Mouse (Mus musculus) liver, embryonic 12.5 days (tissue): ENCODE measurements around the gene Trio. TPM values are rescaled to one million over a fixed set of nuclear protein-coding genes. Genes with fewer than 3 reads are reported as not detected.

Experiments
- ATAC-seq: fragments of 200-750 bp; cut with Nextera tagmentation; 2 replicates; pipeline ENCODE4 v1.8.0; 2017; ENCODE audit warnings: moderate number of reproducible peaks, mild to moderate bottlenecking, moderate library complexity
- H3K27ac ChIP-seq: fragments of 300-500 bp; sonication (generic); 2 replicates; pipeline ENCODE4 v1.5.1; 2016; ENCODE audit warnings: mild to moderate bottlenecking
- H3K27me3 ChIP-seq: fragments of 300-500 bp; sonication (generic); replicated peaks from 2 replicates; pipeline ENCODE4 v1.6.1; 2016; ENCODE audit warnings: mild to moderate bottlenecking, moderate library complexity
- H3K36me3 ChIP-seq: fragments of 300-500 bp; sonication (generic); 2 replicates; pipeline ENCODE4 v1.6.1; 2016; ENCODE audit warnings: mild to moderate bottlenecking, moderate library complexity
- H3K4me1 ChIP-seq: fragments of 300-500 bp; sonication (generic); 2 replicates; pipeline ENCODE4 v1.6.1; 2016
- H3K4me2 ChIP-seq: fragments of 300-500 bp; sonication (generic); 2 replicates; pipeline ENCODE4 v1.6.1; 2016; ENCODE audit warnings: mild to moderate bottlenecking, moderate library complexity
- H3K4me3 ChIP-seq: fragments of 300-500 bp; sonication (generic); 2 replicates; pipeline ENCODE4 v1.5.1; 2016; ENCODE audit warnings: mild to moderate bottlenecking, moderate library complexity
- H3K9ac ChIP-seq: fragments of 300-500 bp; sonication (generic); 2 replicates; pipeline ENCODE4 v1.6.1; 2016; ENCODE audit warnings: mild to moderate bottlenecking, moderate library complexity
- H3K9me3 ChIP-seq: fragments of 300-500 bp; sonication (generic); replicated peaks from 2 replicates; pipeline ENCODE4 v1.6.1; 2016; ENCODE audit warnings: mild to moderate bottlenecking, moderate library complexity
- WGBS: fragments of 180-500 bp; shearing (Covaris S2); methylation state at CpG from one replicate; pipeline ENCODE4 v1.1.7; 2016; ENCODE audit not compliant: insufficient replicate concordance; 5-methylcytosine and 5-hydroxymethylcytosine counted together
- polyA plus RNA-seq: library from polyadenylated mRNA; unstranded; fragments of >200 nt; fragmentation: Nextera tagmentation; extraction: Ambion mirVana; gene quantifications from 2 replicates; pipeline ENCODE4 v1.2.1, GENCODE M21; 2016

The Trio gene
- 5.2 and 5.6 TPM in 2 replicates for polyA plus RNA-seq

GRCm38 (mm10) chr15:28025447-28026166 lies at the start of gene Trio:
Trio (minus strand) TSS chr15:28025848.
- Histone ChIP-seq H3K36me3 (no peaks in the 10 kb centered on the region), H3K27ac (peak within 1 kb of the TSS; percentile 78), H3K4me1 (peaks cover 43% of the 10 kb centered on the region), H3K9me3 (no peaks in the 10 kb centered on the region), H3K27me3 (peaks cover 71% of the 10 kb centered on the region), H3K9ac (peak within 1 kb of the TSS; percentile 72), H3K4me3 (peak within 1 kb of the TSS; percentile 66), H3K4me2 (peak within 1 kb of the TSS; percentile 78)
- under 1% methylated on average over 92 of the region's 94 CpGs for WGBS
- peak; percentile 88 for ATAC-seq

DNA sequence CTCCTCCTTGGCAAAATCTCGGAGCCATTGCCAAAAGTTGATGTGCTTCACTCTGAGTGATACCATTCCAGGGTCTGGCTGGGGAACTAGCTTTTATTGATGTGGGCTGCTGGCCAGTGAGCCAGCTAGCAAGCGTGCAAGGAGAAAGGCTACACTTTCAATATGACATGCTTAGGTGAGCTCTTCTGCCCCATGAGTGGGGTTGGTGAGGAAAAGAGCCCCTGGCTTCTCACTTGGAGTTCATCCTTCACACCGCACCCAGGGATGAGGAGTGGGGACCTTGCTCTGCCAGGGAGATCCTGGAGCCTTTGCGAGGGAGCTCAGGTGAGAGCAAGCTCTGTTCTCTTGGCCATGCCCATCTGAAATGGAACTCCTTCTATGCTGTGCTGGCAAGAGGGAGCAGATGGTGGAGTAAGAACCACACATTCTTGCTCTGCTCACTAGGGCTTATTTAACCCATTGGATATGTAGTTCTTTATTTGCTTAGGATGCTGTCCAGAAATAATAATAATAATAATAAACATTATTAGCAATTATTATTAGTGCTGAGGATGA lies 48.8 kb upstream of the Trio start:
- Histone ChIP-seq H3K9me3 (no peaks in the 10 kb centered on the region), H3K27ac (no peak overlapping the region), H3K4me3 (no peak overlapping the region), H3K9ac (no peak overlapping the region), H3K27me3 (peaks cover 14% of the 10 kb centered on the region), H3K4me1 (no peaks in the 10 kb centered on the region), H3K4me2 (no peak overlapping the region), H3K36me3 (no peaks in the 10 kb centered on the region)
- 72% methylated on average over 4 of the region's 4 CpGs for WGBS
- ATAC-seq: no peak

DNA sequence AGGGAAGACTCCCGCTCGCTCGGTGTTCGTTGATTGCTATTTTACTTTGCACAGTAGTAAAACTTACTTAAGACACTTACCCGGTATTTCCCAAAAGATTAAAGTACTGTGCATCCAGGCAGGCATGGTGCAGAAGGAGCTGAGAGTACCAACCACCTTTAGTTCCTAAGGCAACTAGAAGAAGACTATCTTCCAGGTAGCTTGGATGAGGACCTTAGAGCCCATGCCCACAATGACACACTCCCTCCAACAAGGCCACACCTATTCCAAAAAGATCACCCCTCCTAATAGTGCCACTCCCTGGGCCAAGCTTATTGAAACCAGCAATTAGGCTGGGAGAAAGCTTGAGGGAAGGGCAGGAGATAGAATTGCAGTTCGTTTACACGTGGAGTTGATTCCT lies 46.0 kb upstream of the Trio start:
- Histone ChIP-seq H3K27me3 (peaks cover 14% of the 10 kb centered on the region), H3K9ac (no peak overlapping the region), H3K36me3 (no peaks in the 10 kb centered on the region), H3K4me2 (no peak overlapping the region), H3K9me3 (no peaks in the 10 kb centered on the region), H3K4me1 (no peaks in the 10 kb centered on the region), H3K4me3 (no peak overlapping the region), H3K27ac (no peak overlapping the region)
- WGBS: 34% methylated on average over 7 of the region's 7 CpGs
- no peak for ATAC-seq

- Histone ChIP-seq H3K4me3 (no peak overlapping the region), H3K36me3 (no peaks in the 10 kb centered on the region), H3K4me2 (peak overlapping the region; percentile 33; the same call in 1 of the 2 replicates), H3K27me3 (peaks cover 14% of the 10 kb centered on the region), H3K27ac (no peak overlapping the region), H3K9me3 (no peaks in the 10 kb centered on the region), H3K9ac (no peak overlapping the region), H3K4me1 (no peaks in the 10 kb centered on the region)
- ATAC-seq: no peak
- WGBS: 3% methylated on average over 12 of the region's 12 CpGs
Measured at GRCm38 (mm10) chr15:28070771-28071419, 45.2 kb upstream of the Trio start.

DNA sequence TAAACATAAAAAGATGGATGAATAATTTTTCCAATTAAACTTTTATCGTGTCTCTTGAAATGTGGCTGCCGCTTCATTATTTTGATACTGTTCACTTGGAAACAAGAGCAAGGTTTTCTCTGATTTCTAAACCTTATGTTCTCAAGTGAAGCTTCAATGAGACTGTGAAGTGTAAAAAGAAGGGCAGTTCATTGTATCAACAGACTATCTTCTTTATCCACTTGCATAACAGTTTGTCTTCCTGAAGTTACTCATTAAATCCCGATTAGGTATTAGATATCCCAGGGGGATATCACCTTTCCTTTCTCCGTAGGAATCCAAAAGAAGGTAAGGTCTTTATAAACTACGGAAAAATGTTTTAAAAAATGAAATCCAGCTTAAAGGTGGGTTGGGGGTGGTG lies 44.6 kb upstream of the Trio start:
- Histone ChIP-seq H3K36me3 (no peaks in the 10 kb centered on the region), H3K9ac (no peak overlapping the region), H3K4me2 (no peak overlapping the region), H3K27me3 (peaks cover 14% of the 10 kb centered on the region), H3K27ac (no peak overlapping the region), H3K4me1 (no peaks in the 10 kb centered on the region), H3K4me3 (no peak overlapping the region), H3K9me3 (no peaks in the 10 kb centered on the region)
- ATAC-seq: no peak
- 47% methylated on average over 5 of the region's 5 CpGs for WGBS

- Histone ChIP-seq H3K4me3 (no peak overlapping the region), H3K27ac (no peak overlapping the region), H3K9me3 (no peaks in the 10 kb centered on the region), H3K27me3 (peaks cover 14% of the 10 kb centered on the region), H3K9ac (no peak overlapping the region), H3K36me3 (no peaks in the 10 kb centered on the region), H3K4me2 (no peak overlapping the region), H3K4me1 (no peaks in the 10 kb centered on the region)
- no peak for ATAC-seq
Measured at GRCm38 (mm10) chr15:28067373-28067772, 41.7 kb upstream of the Trio start.

GRCm38 (mm10) chr15:28066468-28066867 lies 40.8 kb upstream of the Trio start:
- no peak overlapping the region for H3K4me2 ChIP-seq
- ATAC-seq: no peak
- H3K9me3 ChIP-seq: no peaks in the 10 kb centered on the region
- no peak overlapping the region for H3K9ac ChIP-seq
- peaks cover 10% of the 10 kb centered on the region for H3K27me3 ChIP-seq
- WGBS: 62% methylated on average over 2 of the region's 2 CpGs
- H3K4me3 ChIP-seq: no peak overlapping the region
- no peaks in the 10 kb centered on the region for H3K36me3 ChIP-seq
- no peak overlapping the region for H3K27ac ChIP-seq
- no peaks in the 10 kb centered on the region for H3K4me1 ChIP-seq

DNA sequence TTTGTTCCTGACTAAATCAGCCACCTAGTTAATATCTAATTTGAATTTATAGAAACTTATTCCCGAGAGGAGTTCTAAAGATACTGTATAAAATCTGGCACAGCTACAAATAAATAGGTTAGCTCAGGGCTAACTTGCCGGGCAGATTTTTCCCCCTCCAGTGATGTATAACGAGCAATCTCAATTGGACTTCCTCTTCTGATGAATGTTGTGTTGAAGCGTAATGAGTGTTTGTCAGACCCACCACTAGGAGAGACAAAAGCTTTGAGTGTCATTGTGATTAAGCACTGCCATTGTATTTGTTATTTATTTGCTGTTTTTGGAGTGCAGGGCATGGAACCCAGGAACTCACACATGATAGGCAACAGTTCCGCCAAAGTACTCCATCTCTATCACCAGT lies 39.9 kb upstream of the Trio start:
- 0 out of 2 replicates have a peak, but pooled peaks cover 1% of the 10 kb centered on the region for H3K27me3 ChIP-seq
- 55% methylated on average over 5 of the region's 5 CpGs for WGBS
- H3K27ac ChIP-seq: no peak overlapping the region
- H3K9me3 ChIP-seq: no peaks in the 10 kb centered on the region
- no peak overlapping the region for H3K4me3 ChIP-seq
- no peaks in the 10 kb centered on the region for H3K36me3 ChIP-seq
- H3K4me1 ChIP-seq: no peaks in the 10 kb centered on the region
- no peak for ATAC-seq
- H3K9ac ChIP-seq: no peak overlapping the region
- H3K4me2 ChIP-seq: no peak overlapping the region

- no peaks in the 10 kb centered on the region for H3K27me3 ChIP-seq
- no peak for ATAC-seq
- H3K4me3 ChIP-seq: no peak overlapping the region
- H3K9me3 ChIP-seq: no peaks in the 10 kb centered on the region
- H3K9ac ChIP-seq: no peak overlapping the region
- WGBS: 67% methylated on average over 1 of the region's 1 CpGs
- H3K27ac ChIP-seq: no peak overlapping the region
- H3K4me2 ChIP-seq: no peak overlapping the region
- no peaks in the 10 kb centered on the region for H3K36me3 ChIP-seq
- no peaks in the 10 kb centered on the region for H3K4me1 ChIP-seq
Measured at GRCm38 (mm10) chr15:28064733-28065088, 39.1 kb upstream of the Trio start.

- no peaks in the 10 kb centered on the region for H3K36me3 ChIP-seq
- H3K27me3 ChIP-seq: no peaks in the 10 kb centered on the region
- no peaks in the 10 kb centered on the region for H3K9me3 ChIP-seq
- H3K27ac ChIP-seq: no peak overlapping the region
- H3K4me1 ChIP-seq: no peaks in the 10 kb centered on the region
- no peak for ATAC-seq
- WGBS: 69% methylated on average over 13 of the region's 13 CpGs
- no peak overlapping the region for H3K4me2 ChIP-seq
- H3K4me3 ChIP-seq: no peak overlapping the region
- H3K9ac ChIP-seq: no peak overlapping the region
Measured at GRCm38 (mm10) chr15:28064081-28064732, 38.6 kb upstream of the Trio start.

GRCm38 (mm10) chr15:28063466-28063865 lies 37.8 kb upstream of the Trio start:
- ATAC-seq: no peak
- H3K4me2 ChIP-seq: no peak overlapping the region
- no peaks in the 10 kb centered on the region for H3K9me3 ChIP-seq

DNA sequence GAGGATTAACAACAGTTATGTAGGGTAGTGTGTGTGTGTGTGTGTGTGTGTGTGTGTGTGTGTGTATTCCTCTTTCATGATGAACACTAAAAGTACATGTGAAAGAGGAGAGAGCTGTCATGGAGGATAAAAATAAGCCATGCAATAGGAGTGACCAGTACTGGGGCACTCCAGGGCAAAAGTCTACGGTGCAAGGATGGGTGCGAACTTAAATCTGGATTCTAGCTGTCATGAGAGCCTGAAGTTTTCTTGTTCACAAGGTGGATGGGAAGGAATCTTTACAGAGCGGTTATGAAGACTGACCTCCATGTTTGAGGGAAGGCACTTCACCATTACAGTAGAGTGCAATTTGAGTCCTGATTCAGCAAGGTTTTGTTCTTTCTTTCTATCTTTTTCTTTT lies 36.4 kb upstream of the Trio start:
- no peak for ATAC-seq
- 73% methylated on average over 3 of the region's 3 CpGs for WGBS
- Histone ChIP-seq H3K9ac (no peak overlapping the region), H3K4me1 (no peaks in the 10 kb centered on the region), H3K9me3 (no peaks in the 10 kb centered on the region), H3K36me3 (no peaks in the 10 kb centered on the region), H3K27ac (no peak overlapping the region), H3K27me3 (no peaks in the 10 kb centered on the region), H3K4me3 (no peak overlapping the region), H3K4me2 (no peak overlapping the region)

More at GRCm38 (mm10) chr15:28063466-28063865, 37.8 kb upstream of the Trio start:
- Histone ChIP-seq H3K9ac (no peak overlapping the region), H3K36me3 (no peaks in the 10 kb centered on the region), H3K4me3 (no peak overlapping the region), H3K27ac (no peak overlapping the region), H3K4me1 (no peaks in the 10 kb centered on the region), H3K27me3 (no peaks in the 10 kb centered on the region)
- WGBS: 74% methylated on average over 2 of the region's 2 CpGs
